Mouse (Mus musculus): Measurements from ENCODE around the gene Fem1a.

The Fem1a gene

GRCm38 (mm10) chr17:56303847-56304586 is 47.4 kb downstream of the Fem1a start:
- DNase-seq (ENCODE audit: low spot score), result peak; percentile 70

DNA sequence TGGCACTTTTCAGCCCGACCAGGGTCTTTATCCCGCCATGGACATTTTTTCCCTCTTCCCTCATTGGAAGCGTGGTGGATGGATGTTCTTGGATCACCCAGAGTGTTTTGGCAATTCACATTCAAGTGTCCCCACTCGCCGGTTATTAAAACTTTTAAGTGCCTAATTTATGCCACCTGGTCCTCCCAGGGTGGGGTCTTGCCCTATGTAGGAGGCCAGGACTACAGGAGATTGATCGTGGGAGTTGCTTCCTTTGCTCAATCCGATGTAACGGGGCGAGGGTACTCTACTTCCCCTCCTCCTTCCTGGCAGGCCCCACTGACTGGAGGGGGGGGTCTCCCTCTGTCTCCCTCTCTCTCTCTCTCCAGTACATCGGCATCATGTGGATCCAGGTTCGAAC is 48.1 kb downstream of the Fem1a start:
- DNase-seq (ENCODE audit: low spot score), result no peak

- no peak for DNase-seq (ENCODE audit: low spot score)
Observed at GRCm38 (mm10) chr17:56305156-56305555, 48.5 kb downstream of the Fem1a start.

DNA sequence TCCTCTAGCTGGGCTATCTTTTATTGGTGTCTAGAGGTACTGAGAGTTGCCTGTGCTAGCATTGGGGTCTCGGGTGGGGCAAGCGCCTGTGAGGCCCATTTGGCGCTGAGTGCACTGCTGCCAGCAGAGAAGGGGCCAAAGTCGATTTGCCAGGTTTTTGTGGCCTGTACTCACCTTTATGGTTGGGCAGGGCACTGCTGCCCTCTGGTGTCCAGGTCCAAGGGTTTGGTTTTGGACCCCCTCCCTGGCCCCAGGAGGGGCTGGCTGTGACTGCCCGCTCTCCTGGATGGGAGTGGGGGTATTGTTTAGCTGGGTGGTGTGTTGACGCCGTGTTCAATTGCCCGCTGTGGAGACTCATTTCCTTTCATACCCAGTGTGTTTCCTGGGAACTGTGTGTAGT is 49.2 kb downstream of the Fem1a start:
- no peak for DNase-seq (ENCODE audit: low spot score)

GRCm38 (mm10) chr17:56308088-56308487 is 51.5 kb downstream of the Fem1a start:
- no peak for DNase-seq (ENCODE audit: low spot score)

- DNase-seq (ENCODE audit: low spot score), result no peak
Observed at GRCm38 (mm10) chr17:56309191-56309945, 52.8 kb downstream of the Fem1a start.

All from layer of hippocampus, adult 9-10 months (tissue).